Mouse (Mus musculus) kidney, postnatal 25 days (tissue): ENCODE measurements around the gene St3gal2.
A peak's percentile ranks its signal among the peaks of the same experiment; 100 is the strongest.
"Not testable (repeated sequence)": the region's sequence is repeated elsewhere in the genome, so short reads cannot be mapped to it uniquely, and the experiment has no call there.

ENCODE experiments used
- DNase-seq, 2 experiments: peaks; one replicate each; pipeline ENCODE4 v3.0.0; 2021; ENCODE audit warnings: mixed read lengths in 2 of 2

St3gal2 gene

GRCm38 (mm10) chr8:110919341-110920031 lies at the start of gene St3gal2:
TSS of gene St3gal2 (plus strand) at chr8:110919922.
- DNase-seq: peak; percentile 86 to 95

GRCm38 (mm10) chr8:110870501-110870900 lies 49.2 kb upstream of the St3gal2 start:
- no peak for DNase-seq

- no peak for DNase-seq
Observed at GRCm38 (mm10) chr8:110877862-110878261, 41.9 kb upstream of the St3gal2 start.

- no peak for DNase-seq
Observed at GRCm38 (mm10) chr8:110881741-110882310, 37.9 kb upstream of the St3gal2 start.

GRCm38 (mm10) chr8:110883824-110884223 lies 35.9 kb upstream of the St3gal2 start:
- DNase-seq: peak in 1 of 2 experiments; percentile 9

- no peak for DNase-seq
Observed at GRCm38 (mm10) chr8:110886634-110887033, 33.1 kb upstream of the St3gal2 start.

- no peak for DNase-seq
Observed at GRCm38 (mm10) chr8:110887551-110887950, 32.2 kb upstream of the St3gal2 start.

- no peak for DNase-seq
Observed at GRCm38 (mm10) chr8:110888441-110888840, 31.3 kb upstream of the St3gal2 start.

- DNase-seq: no peak
Observed at GRCm38 (mm10) chr8:110888860-110889259, 30.9 kb upstream of the St3gal2 start.

GRCm38 (mm10) chr8:110889904-110890470 lies 29.7 kb upstream of the St3gal2 start:
- DNase-seq: no peak

GRCm38 (mm10) chr8:110892040-110892439 lies 27.7 kb upstream of the St3gal2 start:
- no peak for DNase-seq

GRCm38 (mm10) chr8:110892913-110893312 lies 26.8 kb upstream of the St3gal2 start:
- no peak for DNase-seq

- no peak for DNase-seq
Observed at GRCm38 (mm10) chr8:110894851-110895250, 24.9 kb upstream of the St3gal2 start.

- DNase-seq: no peak
Observed at GRCm38 (mm10) chr8:110895254-110895653, 24.5 kb upstream of the St3gal2 start.

GRCm38 (mm10) chr8:110895812-110896211 lies 23.9 kb upstream of the St3gal2 start:
- DNase-seq: no peak

- DNase-seq: no peak
Observed at GRCm38 (mm10) chr8:110897495-110897894, 22.2 kb upstream of the St3gal2 start.

- no peak for DNase-seq
Observed at GRCm38 (mm10) chr8:110901056-110901455, 18.7 kb upstream of the St3gal2 start.

- peak; percentile 91 to 92 for DNase-seq
Observed at GRCm38 (mm10) chr8:110901839-110902578, 17.7 kb upstream of the St3gal2 start, which contains the start of gene Fuk. TSS of gene Fuk (minus strand) at chr8:110902488.

GRCm38 (mm10) chr8:110902579-110902965 lies 17.1 kb upstream of the St3gal2 start:
- no peak for DNase-seq

- no peak for DNase-seq
Observed at GRCm38 (mm10) chr8:110905404-110905803, 14.3 kb upstream of the St3gal2 start.

- DNase-seq: no peak
Observed at GRCm38 (mm10) chr8:110906682-110907081, 13.0 kb upstream of the St3gal2 start.

- DNase-seq: not testable (repeated sequence)
Observed at GRCm38 (mm10) chr8:110909850-110910249, 9.9 kb upstream of the St3gal2 start.
